Mouse (Mus musculus): ENCODE measurements around the gene Rc3h1.
"Not testable (repeated sequence)": the region's sequence is repeated elsewhere in the genome, so short reads cannot be mapped to it uniquely, and the experiment has no call there.

The Rc3h1 gene

GRCm38 (mm10) chr1:160906057-160906557 is at the start of gene Rc3h1:
TSS of gene Rc3h1 (plus strand) at chr1:160906418.
- DNase-seq (ENCODE audit: low read depth), result peak; percentile 99

DNA sequence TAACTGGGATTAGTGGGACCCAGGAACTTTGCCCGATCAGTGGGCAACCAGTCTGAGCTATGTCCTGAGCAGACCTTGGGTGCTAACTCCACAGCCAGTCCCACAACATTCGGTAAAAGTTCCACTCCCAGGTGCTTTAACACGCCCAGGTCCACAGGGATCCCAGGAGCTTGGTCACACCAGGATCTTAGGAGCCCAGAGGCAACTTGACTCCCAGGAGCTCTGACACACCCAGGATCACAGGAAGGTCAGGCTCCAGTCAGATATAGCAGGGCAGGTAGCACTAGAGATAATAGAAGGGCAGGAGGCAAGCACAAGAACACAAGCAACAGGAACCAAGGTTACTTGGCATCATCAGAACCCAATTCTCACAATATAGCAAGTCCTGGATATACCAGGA is 48.1 kb upstream of the Rc3h1 start:
- DNase-seq (ENCODE audit: low read depth), result no peak

- not testable (repeated sequence) for DNase-seq (ENCODE audit: low read depth)
Observed at GRCm38 (mm10) chr1:160859874-160860273, 46.3 kb upstream of the Rc3h1 start.

DNA sequence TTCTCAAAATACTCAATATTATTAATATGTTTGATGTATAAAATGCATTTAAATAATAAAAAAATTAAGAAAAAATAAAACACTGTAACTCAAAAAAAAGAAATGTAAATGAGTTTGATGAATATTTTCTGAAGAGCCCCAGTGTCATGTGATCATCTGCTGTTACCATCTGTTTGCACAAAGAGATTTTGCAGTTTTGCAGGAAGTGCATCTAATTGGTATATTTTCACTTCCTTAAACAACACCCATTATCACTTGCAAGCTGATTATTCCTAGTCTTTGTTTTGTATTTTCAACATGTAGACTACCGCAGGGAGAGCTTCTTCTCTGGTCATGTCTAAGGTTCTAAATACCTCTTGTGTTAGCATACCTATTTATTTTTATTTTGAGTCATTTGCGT is 45.1 kb upstream of the Rc3h1 start:
- no peak for DNase-seq (ENCODE audit: low read depth)

GRCm38 (mm10) chr1:160861632-160862031 is 44.6 kb upstream of the Rc3h1 start:
- DNase-seq (ENCODE audit: low read depth), result no peak

- DNase-seq (ENCODE audit: low read depth), result peak; percentile 39
Observed at GRCm38 (mm10) chr1:160863027-160863426, 43.2 kb upstream of the Rc3h1 start.

DNA sequence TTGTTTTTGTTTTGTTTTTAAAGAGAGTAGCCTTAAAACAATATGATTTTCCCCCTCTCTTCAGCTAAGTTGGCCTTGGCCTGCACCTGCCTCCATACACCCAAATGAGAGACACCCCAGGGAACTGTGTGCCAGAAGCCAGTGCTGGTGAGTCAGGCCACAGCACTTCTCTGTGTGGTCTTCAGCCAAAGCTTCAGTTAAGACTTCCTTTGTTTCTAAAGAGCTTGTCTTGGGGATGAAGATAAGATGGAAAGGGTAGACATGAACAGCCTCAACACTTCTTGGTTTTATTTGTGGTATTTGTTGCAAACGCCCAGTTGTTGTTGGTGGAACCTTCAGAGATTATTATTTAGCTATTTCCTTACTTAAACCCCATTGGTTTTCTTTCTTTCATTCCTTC is 31.5 kb upstream of the Rc3h1 start:
- DNase-seq (ENCODE audit: low read depth), result no peak

GRCm38 (mm10) chr1:160876968-160877367 is 29.2 kb upstream of the Rc3h1 start:
- DNase-seq (ENCODE audit: low read depth), result no peak

GRCm38 (mm10) chr1:160878485-160878884 is 27.7 kb upstream of the Rc3h1 start:
- no peak for DNase-seq (ENCODE audit: low read depth)

GRCm38 (mm10) chr1:160881378-160881777 is 24.8 kb upstream of the Rc3h1 start:
- DNase-seq (ENCODE audit: low read depth), result not testable (repeated sequence)

DNA sequence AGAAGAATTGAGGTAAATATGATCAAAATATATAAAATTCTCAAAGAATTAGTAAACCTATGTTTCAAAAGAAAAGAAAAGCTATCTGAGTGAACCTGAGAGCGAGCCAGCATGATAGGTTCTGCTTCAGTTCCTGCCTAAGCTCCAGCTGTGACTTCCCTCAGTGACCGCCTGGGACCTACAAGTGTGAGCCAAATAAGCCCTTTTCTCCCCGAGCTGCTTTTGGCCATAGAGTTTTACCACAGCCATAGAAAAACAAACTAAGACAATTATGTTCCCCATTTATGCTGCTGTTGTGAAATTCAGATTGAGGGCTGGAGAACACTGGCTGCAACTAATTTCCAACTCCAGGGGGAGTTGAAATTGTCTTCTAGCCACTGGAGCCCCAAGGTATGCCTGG is 24.2 kb upstream of the Rc3h1 start:
- DNase-seq (ENCODE audit: low read depth), result no peak

DNA sequence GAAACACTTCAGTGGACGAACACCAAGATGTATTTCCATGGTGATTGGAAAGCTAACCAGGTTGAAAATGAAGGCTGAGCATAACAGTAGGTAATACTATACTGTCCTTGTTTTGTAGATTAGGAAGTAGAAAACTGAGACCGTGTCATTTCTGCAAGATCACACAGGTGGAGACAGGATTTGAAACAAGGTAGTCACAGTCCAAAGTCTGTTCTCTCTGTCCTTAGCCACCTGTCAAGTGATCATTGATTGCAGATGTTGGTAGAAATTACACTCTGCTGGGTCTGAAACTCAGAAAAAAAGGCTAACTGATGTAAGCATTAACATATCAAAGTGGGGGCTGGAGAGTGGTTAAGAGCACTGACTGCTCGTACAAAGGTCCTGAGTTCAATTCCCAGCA is 21.9 kb upstream of the Rc3h1 start:
- no peak for DNase-seq (ENCODE audit: low read depth)

- DNase-seq (ENCODE audit: low read depth), result no peak
Observed at GRCm38 (mm10) chr1:160884993-160885392, 21.2 kb upstream of the Rc3h1 start.

DNA sequence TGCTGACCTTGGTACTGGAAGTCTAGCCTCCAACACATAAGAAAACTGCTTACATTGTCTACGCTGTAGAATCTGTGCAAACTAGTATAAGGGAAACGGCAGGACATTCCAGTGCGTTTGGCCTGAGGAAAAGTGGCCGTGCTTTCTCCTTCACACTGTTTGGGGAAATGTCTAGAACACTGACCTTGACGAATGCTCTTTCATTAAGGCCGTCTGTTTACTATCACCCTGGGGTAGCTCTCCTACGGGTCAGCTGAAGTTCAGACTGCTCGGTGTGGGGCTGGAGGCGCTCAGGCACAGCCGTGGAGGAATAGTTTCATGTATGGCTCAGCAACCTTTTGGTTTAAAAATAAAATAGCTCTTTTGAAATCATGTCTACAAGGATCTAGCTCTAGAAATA is 6.5 kb upstream of the Rc3h1 start:
- DNase-seq (ENCODE audit: low read depth), result no peak

- no peak for DNase-seq (ENCODE audit: low read depth)
Observed at GRCm38 (mm10) chr1:160904047-160904446, 2.2 kb upstream of the Rc3h1 start.

- peak; percentile 53 for DNase-seq (ENCODE audit: low read depth)
Observed at GRCm38 (mm10) chr1:160906558-160907481, 602 bp downstream of the Rc3h1 start.

DNA sequence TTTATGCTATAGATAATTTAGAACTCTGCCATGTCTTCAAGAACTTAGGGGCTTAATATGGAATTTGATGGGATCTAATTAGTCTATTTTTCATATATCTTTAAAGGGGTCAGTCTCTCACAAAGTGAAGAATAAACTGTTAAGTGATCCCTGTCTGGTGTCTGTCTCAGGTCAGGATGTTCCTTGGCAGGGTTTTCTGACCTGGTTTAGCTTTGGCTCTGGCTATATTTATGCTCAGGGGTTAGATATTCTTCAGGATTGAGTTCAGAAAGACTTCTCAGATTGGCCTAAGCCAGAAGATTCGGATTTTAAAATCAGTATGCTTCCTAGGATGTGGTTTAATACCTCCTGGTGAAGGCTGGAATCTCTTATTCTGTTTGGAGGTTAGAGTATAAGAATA is 4.0 kb downstream of the Rc3h1 start:
- no peak for DNase-seq (ENCODE audit: low read depth)

DNA sequence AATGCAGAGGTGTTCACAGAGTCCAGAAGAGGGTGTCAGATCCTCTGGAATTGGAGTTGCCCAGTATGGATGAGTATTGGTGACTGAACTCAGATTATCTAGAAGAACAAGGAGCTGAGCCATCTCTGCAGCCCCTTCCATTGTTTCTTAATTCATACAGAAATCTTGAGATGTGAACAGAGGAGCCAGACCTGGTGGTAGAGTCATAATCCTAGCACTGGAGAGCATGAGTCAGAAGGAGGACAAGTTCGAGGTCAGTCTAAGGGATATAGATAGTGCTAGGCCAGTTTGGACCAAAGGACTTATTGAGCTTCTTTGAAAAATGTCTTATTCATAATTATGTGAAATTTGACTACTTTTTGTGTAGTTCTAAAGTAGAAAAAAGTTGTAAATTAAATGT is 4.6 kb downstream of the Rc3h1 start:
- no peak for DNase-seq (ENCODE audit: low read depth)

GRCm38 (mm10) chr1:160919383-160919782 is 13.2 kb downstream of the Rc3h1 start:
- DNase-seq (ENCODE audit: low read depth), result no peak

- DNase-seq (ENCODE audit: low read depth), result peak; percentile 33
Observed at GRCm38 (mm10) chr1:160921938-160922337, 15.7 kb downstream of the Rc3h1 start.

DNA sequence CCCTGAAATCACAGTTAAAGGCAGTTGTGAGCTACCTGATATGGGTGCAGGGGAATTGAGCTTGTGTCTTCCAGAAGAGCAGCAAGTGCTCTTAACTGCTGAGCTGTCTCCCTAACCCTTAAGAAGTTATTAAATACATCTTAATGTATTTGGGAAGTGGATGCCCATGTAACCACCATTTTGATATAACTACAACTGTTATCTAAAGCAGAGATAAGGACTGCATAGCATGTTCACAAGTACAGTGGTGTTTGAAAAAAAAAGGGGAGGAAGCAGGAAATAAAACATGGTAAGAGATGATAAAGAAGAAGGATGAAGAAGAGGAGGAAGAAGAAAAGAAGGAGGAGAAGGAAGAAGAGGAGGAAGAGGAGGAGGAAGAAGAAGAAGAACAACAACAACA is 25.1 kb downstream of the Rc3h1 start:
- no peak for DNase-seq (ENCODE audit: low read depth)

GRCm38 (mm10) chr1:160933896-160934482 is 27.8 kb downstream of the Rc3h1 start:
- peak; percentile 65 for DNase-seq (ENCODE audit: low read depth)

DNA sequence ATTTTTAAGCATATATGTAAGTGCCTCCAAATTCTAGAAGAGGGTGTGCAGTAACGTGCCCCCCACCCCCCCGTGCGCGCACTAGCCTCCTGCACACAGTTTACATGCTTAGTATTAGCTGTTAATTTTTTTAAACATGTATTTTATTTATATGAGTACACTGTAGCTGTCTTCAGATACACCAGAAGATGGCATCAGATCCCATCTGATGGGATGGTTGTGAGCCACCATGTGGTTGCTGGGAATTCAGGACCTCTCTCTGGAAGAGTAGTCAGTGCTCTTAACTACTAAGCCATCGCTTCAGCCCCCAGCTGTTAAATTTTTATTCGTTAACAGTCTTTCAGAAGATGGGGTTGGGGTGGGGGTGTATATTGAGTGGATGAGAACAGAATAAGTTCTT is 29.3 kb downstream of the Rc3h1 start:
- DNase-seq (ENCODE audit: low read depth), result no peak
